Mouse (Mus musculus) midbrain, embryonic 10.5 days (tissue): ENCODE measurements around the gene Tmem245. TPM values are rescaled to one million over a fixed set of nuclear protein-coding genes. Genes with fewer than 3 reads are reported as not detected.
"Not testable (repeated sequence)": the region's sequence is repeated elsewhere in the genome, so short reads cannot be mapped to it uniquely, and the experiment has no call there.

Experiments
- DNase-seq: peaks from one replicate; pipeline ENCODE4 v3.0.0-alpha.2; 2017; ENCODE audit warnings: low spot score
- H3K27ac ChIP-seq: fragments of 300-500 bp; sonication (generic); replicated peaks from 2 replicates; pipeline ENCODE4 v1.5.1; 2016; ENCODE audit warnings: mild to moderate bottlenecking
- H3K27me3 ChIP-seq: fragments of 300-500 bp; sonication (generic); 2 replicates; pipeline ENCODE4 v1.6.1; 2016; ENCODE audit warnings: low read depth, mild to moderate bottlenecking; ENCODE audit not compliant: poor library complexity, severe bottlenecking
- H3K36me3 ChIP-seq: fragments of 300-500 bp; sonication (generic); 2 replicates; pipeline ENCODE4 v1.6.1; 2016; ENCODE audit warnings: mild to moderate bottlenecking, moderate library complexity
- H3K4me1 ChIP-seq: fragments of 300-500 bp; sonication (generic); 2 replicates; pipeline ENCODE4 v1.6.1; 2016
- H3K4me3 ChIP-seq: fragments of 300-500 bp; sonication (generic); 2 replicates; pipeline ENCODE4 v1.5.1; 2016; ENCODE audit warnings: mild to moderate bottlenecking, moderate library complexity
- H3K9me3 ChIP-seq: fragments of 300-500 bp; sonication (generic); replicated peaks from 2 replicates; pipeline ENCODE4 v1.6.1; 2016; ENCODE audit warnings: mild to moderate bottlenecking
- WGBS: fragments of 180-500 bp; shearing (Covaris S2); methylation state at CpG from one replicate; pipeline ENCODE4 v1.1.7; 2016; 5-methylcytosine and 5-hydroxymethylcytosine counted together
- polyA plus RNA-seq: library from polyadenylated mRNA; unstranded; fragments of >200 nt; fragmentation: Nextera tagmentation; extraction: Ambion mirVana; gene quantifications from 2 replicates; pipeline ENCODE4 v1.2.1, GENCODE M21; 2016

Gene Tmem245
- polyA plus RNA-seq, 1 experiment from 2014 or later: 12.9 TPM

DNA sequence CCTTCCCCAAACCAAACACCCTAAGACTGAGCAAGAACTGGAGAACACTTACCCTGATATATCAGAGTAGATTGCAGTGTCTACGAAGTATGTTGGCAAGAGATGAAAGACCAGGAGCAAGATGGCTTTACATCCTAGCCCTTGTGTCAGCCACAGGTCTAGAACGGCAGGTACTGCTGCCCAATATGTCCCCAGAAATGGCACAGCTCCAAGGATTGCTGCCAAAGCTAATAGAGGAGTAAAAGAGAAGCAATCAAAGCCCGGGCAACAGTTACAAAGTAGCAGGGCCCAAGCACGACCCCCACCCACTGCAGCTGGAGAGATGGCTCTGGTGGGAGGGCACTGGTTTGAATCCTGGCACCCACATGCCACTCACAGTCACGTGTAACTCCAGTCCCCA, 58.8 kb downstream of the Tmem245 start:
- H3K36me3 ChIP-seq: peaks cover 73% of the 10 kb centered on the region
- no peak for DNase-seq
- no peak overlapping the region for H3K4me3 ChIP-seq
- H3K4me1 ChIP-seq: no peaks in the 10 kb centered on the region
- H3K9me3 ChIP-seq: no peaks in the 10 kb centered on the region
- H3K27me3 ChIP-seq: no peaks in the 10 kb centered on the region
- 94% methylated on average over 5 of the region's 5 CpGs for WGBS
- no peak overlapping the region for H3K27ac ChIP-seq

DNA sequence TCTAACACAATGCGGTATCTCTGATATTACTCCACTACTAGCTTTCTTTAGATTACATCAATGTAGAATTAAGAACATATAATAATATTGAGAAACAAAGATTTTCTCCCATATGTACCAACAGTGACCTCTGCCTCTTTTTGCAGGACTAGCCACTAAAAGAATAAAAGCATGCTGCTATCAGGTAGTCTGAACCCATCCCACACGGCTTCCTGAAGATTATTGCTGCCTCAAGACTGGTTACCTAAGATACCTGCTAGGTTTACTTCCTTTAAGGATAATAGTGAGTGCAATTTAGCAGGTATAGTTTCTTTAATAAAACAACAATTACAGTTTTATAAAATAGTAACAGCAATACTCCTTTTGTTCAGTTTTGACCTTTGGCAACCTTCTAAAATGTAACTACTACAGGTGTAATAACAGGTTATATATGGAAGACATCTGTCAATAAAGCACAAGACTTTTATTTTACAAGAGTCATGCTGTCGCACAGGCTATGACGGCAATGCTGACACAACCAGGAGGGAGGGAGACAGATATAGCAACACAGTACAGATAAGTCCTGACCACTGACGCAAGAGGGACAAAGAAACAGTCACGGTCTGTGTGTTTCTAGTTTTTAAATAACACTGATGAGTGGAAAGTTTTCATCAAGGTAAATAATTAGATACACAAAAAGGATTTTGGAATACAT, 60.8 kb downstream of the Tmem245 start:
- no peak for DNase-seq
- H3K4me1 ChIP-seq: no peaks in the 10 kb centered on the region
- whole genome bisulfite sequencing: 94% methylated on average over 6 of the region's 6 CpGs
- no peak overlapping the region for H3K27ac ChIP-seq
- no peak overlapping the region for H3K4me3 ChIP-seq
- no peaks in the 10 kb centered on the region for H3K9me3 ChIP-seq
- H3K36me3 ChIP-seq: peaks cover 87% of the 10 kb centered on the region
- no peaks in the 10 kb centered on the region for H3K27me3 ChIP-seq

DNA sequence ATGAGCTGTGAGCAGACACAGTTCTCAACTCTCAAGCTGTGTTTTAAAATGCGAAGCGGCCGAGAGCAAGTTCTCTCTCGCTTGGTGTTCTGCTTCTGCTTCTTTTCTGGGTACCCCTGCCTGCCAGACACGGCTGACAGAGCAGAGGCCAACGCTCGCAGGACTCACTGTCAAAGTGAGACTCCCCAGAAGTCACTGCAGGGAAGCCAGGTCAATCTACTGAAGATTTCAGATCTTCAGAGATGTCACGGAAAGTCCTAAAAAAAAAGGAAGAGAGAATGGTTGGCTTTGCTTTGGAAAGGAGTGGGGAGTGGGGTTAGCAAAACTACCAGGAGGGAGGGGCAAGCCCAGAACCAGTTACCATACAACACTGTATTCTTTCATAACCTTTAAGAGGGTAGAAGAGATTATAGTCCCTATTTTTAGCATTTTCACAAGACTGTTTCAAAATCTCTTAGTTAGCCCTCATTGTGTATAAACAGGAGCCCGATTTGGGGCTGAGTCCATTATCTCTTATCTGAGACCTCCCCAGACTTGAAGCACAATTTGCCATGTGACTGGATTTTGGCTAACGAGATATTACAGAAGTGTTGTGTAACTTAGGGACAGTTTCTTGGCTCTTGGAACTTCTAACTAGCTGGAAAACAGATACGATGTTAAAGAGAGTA, 67.1 kb downstream of the Tmem245 start:
- no peak overlapping the region for H3K4me3 ChIP-seq
- no peaks in the 10 kb centered on the region for H3K27me3 ChIP-seq
- WGBS: 90% methylated on average over 11 of the region's 11 CpGs
- no peak overlapping the region for H3K27ac ChIP-seq
- no peaks in the 10 kb centered on the region for H3K4me1 ChIP-seq
- H3K9me3 ChIP-seq: no peaks in the 10 kb centered on the region
- H3K36me3 ChIP-seq: peaks cover 77% of the 10 kb centered on the region
- no peak for DNase-seq

DNA sequence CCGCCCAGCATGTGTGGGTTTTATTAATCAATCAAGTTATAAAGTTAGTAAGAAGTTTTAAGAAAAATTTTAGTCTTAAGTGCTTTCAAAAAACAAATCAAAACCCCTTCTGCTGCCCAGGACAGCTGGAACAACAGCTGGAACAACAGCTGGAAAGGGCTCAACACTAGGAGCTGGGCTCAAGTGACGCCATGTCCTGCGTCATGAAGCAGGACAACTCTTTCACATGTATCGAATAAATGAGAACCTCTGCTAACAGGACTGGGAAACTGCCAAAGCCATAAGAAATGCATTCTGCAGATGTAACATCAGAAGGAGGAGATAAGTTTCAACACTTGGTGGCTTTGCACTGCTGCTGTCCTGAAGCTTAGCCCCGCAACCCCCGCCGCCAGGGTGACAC, 68.3 kb downstream of the Tmem245 start:
- no peak for DNase-seq
- Histone ChIP-seq H3K36me3 (peaks cover 75% of the 10 kb centered on the region), H3K27me3 (no peaks in the 10 kb centered on the region), H3K4me1 (no peaks in the 10 kb centered on the region), H3K27ac (no peak overlapping the region), H3K9me3 (no peaks in the 10 kb centered on the region), H3K4me3 (no peak overlapping the region)
- WGBS: 96% methylated on average over 7 of the region's 7 CpGs

DNA sequence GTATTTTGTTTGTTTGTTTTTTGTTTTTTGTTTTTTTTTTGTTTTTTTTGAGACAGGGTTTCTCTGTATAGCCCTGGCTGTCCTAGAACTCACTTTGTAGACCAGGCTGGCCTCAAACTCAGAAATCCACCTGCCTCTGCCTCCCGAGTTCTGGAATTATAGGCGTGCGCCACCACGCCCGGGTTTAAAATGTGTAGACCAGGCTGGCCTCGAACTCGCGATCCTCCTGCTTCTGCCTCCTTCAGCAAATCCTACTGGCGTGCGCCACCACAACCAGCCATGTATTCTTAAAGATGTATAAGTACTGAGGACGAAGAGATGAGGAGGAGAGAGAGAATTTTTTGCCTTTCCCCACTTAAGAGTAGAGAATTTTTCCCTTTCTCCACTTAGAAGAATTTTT, 76.7 kb downstream of the Tmem245 start:
- peaks cover 39% of the 10 kb centered on the region for H3K36me3 ChIP-seq
- H3K9me3 ChIP-seq, H3K27ac ChIP-seq, H3K4me3 ChIP-seq, H3K27me3 ChIP-seq, DNase-seq, H3K4me1 ChIP-seq: not testable (repeated sequence)
- WGBS: 95% methylated on average over 11 of the region's 11 CpGs

DNA sequence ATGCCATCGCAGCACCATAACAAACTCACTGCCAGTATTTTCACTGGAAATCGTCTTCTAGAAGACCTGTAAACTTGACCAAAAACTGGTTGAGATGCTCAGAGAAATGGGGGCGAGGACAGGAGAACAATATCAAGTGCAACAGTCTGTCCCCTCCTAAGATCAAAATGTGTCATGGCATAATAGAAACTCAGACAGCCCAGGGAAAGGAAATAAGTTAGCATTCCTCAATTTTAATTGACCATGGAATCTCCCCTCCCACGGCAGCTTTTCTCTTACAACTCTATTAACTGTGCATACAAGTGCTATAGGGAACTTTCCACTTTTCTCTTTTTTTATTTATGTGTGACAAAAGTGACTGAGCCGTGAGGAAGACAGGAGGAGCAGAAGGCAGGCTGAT, 79.5 kb downstream of the Tmem245 start:
- no peak for DNase-seq
- Histone ChIP-seq H3K4me1 (peaks cover 27% of the 10 kb centered on the region), H3K9me3 (no peaks in the 10 kb centered on the region), H3K27ac (no peak overlapping the region), H3K36me3 (peaks cover 19% of the 10 kb centered on the region), H3K27me3 (no peaks in the 10 kb centered on the region), H3K4me3 (no peak overlapping the region)
- WGBS: 79% methylated on average over 5 of the region's 5 CpGs

DNA sequence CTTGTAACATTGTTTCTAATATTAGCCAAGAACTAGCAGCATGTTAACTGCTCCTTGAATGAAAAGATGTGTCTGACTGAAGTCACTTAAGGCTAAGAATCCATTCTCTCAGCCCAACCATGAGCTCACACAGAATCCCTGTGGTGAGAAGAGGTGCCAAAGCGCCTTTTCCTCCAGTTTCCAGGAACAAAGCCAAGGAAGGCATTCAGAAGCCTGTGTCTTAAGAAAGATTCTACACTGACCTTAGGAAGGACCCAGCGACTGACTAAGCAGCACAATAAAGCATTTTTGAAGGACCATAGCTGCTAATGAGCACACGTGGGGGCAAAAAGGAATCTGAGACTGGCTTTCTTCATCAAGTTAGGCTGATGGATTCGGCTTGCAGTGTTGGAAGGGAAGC, 81.3 kb downstream of the Tmem245 start:
- H3K9me3 ChIP-seq: no peaks in the 10 kb centered on the region
- WGBS: 46% methylated on average over 4 of the region's 4 CpGs
- H3K27me3 ChIP-seq: no peaks in the 10 kb centered on the region
- no peak overlapping the region for H3K27ac ChIP-seq
- H3K4me1 ChIP-seq: peaks cover 27% of the 10 kb centered on the region
- DNase-seq: no peak
- H3K4me3 ChIP-seq: no peak overlapping the region
- H3K36me3 ChIP-seq: peaks cover 5% of the 10 kb centered on the region

DNA sequence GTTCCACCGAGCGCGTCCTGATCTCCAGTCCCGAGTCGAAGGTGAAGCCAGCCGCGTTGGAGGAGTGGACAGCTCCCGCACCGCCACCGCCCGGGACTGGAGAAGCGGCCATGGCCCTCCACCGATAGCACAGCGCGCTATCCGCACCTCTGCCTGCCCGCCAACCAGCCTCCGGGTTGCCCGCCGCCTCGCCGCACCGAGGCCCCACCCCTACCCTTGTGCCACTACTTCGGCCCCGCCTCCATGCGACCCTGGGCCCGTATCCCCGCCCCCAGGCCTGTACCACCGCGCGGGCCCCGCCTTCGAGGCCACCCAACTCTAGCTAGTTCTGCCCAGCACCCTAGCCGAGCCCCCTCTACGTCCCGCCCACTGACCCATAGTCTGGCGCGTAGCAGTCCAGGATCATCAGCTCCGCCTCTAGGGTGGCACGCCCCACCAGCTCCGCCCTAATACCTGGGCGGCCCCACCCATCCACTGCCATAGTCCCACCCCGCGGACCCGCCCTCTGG, 82.2 kb downstream of the Tmem245 start, which contains the start of gene Ctnnal1:
Gene Ctnnal1 (minus strand): TSS at position 186 of the 509 bp plus-strand sequence.
- H3K4me3 ChIP-seq: peak within 1 kb of the TSS; percentile 94
- H3K4me1 ChIP-seq: peaks cover 27% of the 10 kb centered on the region
- H3K27ac ChIP-seq: peak within 1 kb of the TSS; percentile 91
- peak; percentile 87 for DNase-seq
- no peaks in the 10 kb centered on the region for H3K9me3 ChIP-seq
- no peaks in the 10 kb centered on the region for H3K27me3 ChIP-seq
- WGBS: under 1% methylated on average over 45 of the region's 45 CpGs
- H3K36me3 ChIP-seq: no peaks in the 10 kb centered on the region

DNA sequence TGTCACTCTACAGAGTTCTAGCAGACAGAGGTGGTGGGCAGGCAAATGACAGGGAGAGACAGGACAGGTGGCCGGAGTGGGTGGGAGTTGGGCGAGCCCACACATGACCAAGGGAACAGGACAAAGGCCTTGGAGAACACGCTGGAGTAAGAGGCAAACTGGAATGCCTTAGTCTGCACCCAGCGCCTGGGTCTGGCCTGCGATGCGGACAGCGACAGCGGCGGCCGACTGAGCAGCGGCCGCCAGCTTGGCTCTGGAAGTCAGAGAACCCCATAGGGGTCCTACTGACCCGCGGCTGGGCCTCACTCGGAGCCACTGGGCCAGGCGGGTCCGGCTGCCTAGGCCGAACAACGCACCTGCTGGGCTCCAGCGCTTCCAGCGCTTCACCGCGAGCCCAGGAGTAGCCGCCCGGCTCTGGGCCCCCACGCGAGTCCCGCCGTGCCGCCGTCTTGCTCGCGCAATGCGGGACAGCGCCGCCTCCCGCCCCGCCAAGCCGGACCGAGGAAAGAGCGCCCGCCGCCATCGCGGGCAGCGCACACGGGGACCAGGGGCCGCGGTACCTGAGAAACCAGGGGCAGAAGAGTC, 82.7 kb downstream of the Tmem245 start:
- Histone ChIP-seq H3K4me3 (peak overlapping the region; percentile 94), H3K4me1 (peaks cover 27% of the 10 kb centered on the region), H3K9me3 (no peaks in the 10 kb centered on the region), H3K36me3 (no peaks in the 10 kb centered on the region), H3K27ac (peak overlapping the region; percentile 91), H3K27me3 (no peaks in the 10 kb centered on the region)
- peak; percentile 62 for DNase-seq
- WGBS: under 1% methylated on average over 49 of the region's 49 CpGs

DNA sequence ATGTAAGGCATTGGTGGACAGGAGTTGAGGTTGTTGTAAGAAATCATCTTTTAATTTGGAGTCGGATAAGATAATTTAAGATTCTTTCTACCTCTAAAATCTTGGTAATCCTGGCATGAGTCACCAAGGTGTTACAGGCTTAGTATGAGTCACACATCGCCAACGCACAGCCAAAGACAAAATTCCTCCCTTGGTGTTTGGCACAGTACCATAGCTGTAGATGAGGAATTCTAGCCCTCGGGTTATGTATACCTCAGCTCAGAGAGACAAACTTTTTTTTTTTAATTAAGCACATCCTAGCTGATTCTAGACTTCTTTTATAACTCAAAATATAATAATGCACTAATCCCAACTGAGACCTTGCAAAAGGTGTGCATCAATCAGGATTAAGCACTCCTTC, 83.2 kb downstream of the Tmem245 start:
- WGBS: 66% methylated on average over 4 of the region's 4 CpGs
- no peaks in the 10 kb centered on the region for H3K9me3 ChIP-seq
- DNase-seq: no peak
- H3K36me3 ChIP-seq: no peaks in the 10 kb centered on the region
- peak overlapping the region; percentile 91 for H3K27ac ChIP-seq
- peaks cover 27% of the 10 kb centered on the region for H3K4me1 ChIP-seq
- no peaks in the 10 kb centered on the region for H3K27me3 ChIP-seq
- H3K4me3 ChIP-seq: peak overlapping the region; percentile 94

DNA sequence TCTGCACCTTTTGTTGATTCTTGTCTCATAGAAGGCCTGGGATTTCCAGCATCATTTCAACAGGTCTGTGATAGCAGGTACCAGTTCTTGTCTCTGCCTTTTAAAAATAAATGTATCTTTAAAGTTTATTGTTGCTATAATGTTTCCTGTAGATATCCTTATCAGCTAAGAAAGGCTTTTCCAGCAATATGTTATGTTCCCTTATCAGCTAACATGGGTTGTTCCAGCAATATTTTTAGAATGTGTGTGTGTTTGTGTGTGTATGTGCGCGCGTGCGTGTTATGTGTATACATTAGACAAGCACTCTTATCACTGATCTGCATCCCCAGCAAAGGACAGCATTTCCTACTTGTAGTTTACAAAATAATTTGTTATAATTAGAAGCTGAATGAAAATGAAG, 85.7 kb downstream of the Tmem245 start:
- Histone ChIP-seq H3K4me1 (peaks cover 27% of the 10 kb centered on the region), H3K9me3 (no peaks in the 10 kb centered on the region)

DNA sequence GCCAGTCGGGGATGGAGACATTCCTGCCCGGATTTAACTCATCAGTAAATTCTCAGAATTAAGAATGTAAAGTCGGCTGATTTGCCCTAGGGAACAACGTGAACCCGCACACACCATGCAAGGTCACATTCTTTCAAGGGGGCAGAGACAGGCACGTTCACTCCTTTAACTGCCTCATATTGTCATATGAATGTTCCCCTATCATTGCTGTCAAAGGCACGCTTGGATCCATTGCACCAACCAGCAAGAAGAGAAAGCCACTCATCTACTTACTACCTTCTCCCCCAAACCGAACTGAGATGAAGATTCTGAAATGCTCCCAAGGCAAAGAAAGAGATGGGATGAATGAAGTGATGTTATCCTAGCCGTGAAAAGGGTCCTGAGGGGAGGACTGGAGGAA, 88.5 kb downstream of the Tmem245 start:
- Histone ChIP-seq H3K4me3 (no peak overlapping the region), H3K36me3 (no peaks in the 10 kb centered on the region), H3K27me3 (no peaks in the 10 kb centered on the region), H3K9me3 (no peaks in the 10 kb centered on the region), H3K4me1 (peaks cover 9% of the 10 kb centered on the region), H3K27ac (no peak overlapping the region)
- no peak for DNase-seq
- WGBS: 82% methylated on average over 9 of the region's 9 CpGs

More for the DNA sequence above, 85.7 kb downstream of the Tmem245 start:
- H3K27ac ChIP-seq: no peak overlapping the region
- WGBS: 95% methylated on average over 4 of the region's 4 CpGs
- DNase-seq: no peak
- H3K4me3 ChIP-seq: no peak overlapping the region
- H3K36me3 ChIP-seq: no peaks in the 10 kb centered on the region
- no peaks in the 10 kb centered on the region for H3K27me3 ChIP-seq
